Mouse (Mus musculus): ENCODE results near the gene Lrrc74b.

DNA sequence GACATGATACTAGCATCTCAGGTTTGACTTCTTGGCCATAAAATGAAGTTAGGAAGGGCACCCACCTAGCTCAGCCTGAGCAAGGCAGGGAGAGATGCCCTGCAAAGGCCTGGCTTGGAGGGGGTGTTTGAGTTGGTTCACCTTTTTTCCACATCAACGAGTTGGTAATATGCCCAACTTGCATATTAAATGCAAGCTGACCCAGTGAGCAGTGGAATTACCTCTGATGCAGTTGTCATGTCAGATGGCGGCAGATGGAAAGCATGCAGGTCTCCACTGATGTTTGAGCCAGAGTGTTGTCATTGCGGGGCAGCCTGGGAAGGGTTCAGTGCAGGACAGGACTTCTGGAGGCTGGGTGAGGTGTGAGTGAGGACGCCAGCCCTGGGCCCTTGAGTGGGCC lies 49.6 kb downstream of the Lrrc74b start:
- TF ChIP-seq CTCF (IDR thresholded peaks at IDR 0.05; ENCODE audit: control insufficient read depth, insufficient read depth, low read length) = no peak
- TF ChIP-seq POLR2A (IDR thresholded peaks at IDR 0.05; ENCODE audit: borderline replicate concordance, control insufficient read depth, low read depth, low read length) = no peak
